Mouse (Mus musculus): Measurements from ENCODE around the gene Aspdh. TPM values are rescaled to one million over a fixed set of nuclear protein-coding genes. Genes with fewer than 3 reads are reported as not detected.

Gene Aspdh
- polyA plus RNA-seq, 1 experiment, result 1.2 TPM

- no peaks in the 10 kb centered on the region for H3K27me3 ChIP-seq (ENCODE audit: control insufficient read depth, insufficient read depth, low read length)
- H3K27ac ChIP-seq (ENCODE audit: control insufficient read depth, insufficient read depth, low read depth, low read length), result no peak overlapping the region
- H3K36me3 ChIP-seq (ENCODE audit: control insufficient read depth, insufficient read depth, low read length), result no peaks in the 10 kb centered on the region
- TF ChIP-seq POLR2A (IDR thresholded peaks at IDR 0.05; ENCODE audit: control insufficient read depth, low read depth, low read length) (no peak), CTCF (IDR thresholded peaks at IDR 0.05; ENCODE audit: control insufficient read depth, insufficient read depth, insufficient replicate concordance, low read depth, low read length) (no peak)
- H3K4me3 ChIP-seq (ENCODE audit: control insufficient read depth, low read depth, low read length), result no peak overlapping the region
- H3K4me1 ChIP-seq (ENCODE audit: control insufficient read depth, insufficient read depth, low read length), result peaks cover 6% of the 10 kb centered on the region
These were observed 7.9 kb downstream of the Aspdh start for GRCm38 (mm10) chr7:44472961-44473646.

- H3K4me1 ChIP-seq (ENCODE audit: control insufficient read depth, insufficient read depth, low read length), result no peaks in the 10 kb centered on the region; the same call in 1 of the 2 replicates
These were observed 9.2 kb downstream of the Aspdh start for GRCm38 (mm10) chr7:44474419-44474818.

GRCm38 (mm10) chr7:44475046-44475614, 9.9 kb downstream of the Aspdh start:
- TF ChIP-seq CTCF (IDR thresholded peaks at IDR 0.05; ENCODE audit: control insufficient read depth, insufficient read depth, insufficient replicate concordance, low read depth, low read length), result no peak
- TF ChIP-seq POLR2A (IDR thresholded peaks at IDR 0.05; ENCODE audit: control insufficient read depth, low read depth, low read length), result no peak
- Histone ChIP-seq H3K4me3 (ENCODE audit: control insufficient read depth, low read depth, low read length) (no peak overlapping the region), H3K36me3 (ENCODE audit: control insufficient read depth, insufficient read depth, low read length) (no peaks in the 10 kb centered on the region), H3K27me3 (ENCODE audit: control insufficient read depth, insufficient read depth, low read length) (no peaks in the 10 kb centered on the region), H3K27ac (ENCODE audit: control insufficient read depth, insufficient read depth, low read depth, low read length) (no peak overlapping the region), H3K4me1 (ENCODE audit: control insufficient read depth, insufficient read depth, low read length) (no peaks in the 10 kb centered on the region; the same call in 1 of the 2 replicates)

More at GRCm38 (mm10) chr7:44474419-44474818, 9.2 kb downstream of the Aspdh start:
- TF ChIP-seq CTCF (IDR thresholded peaks at IDR 0.05; ENCODE audit: control insufficient read depth, insufficient read depth, insufficient replicate concordance, low read depth, low read length) (no peak), POLR2A (IDR thresholded peaks at IDR 0.05; ENCODE audit: control insufficient read depth, low read depth, low read length) (no peak)
- no peaks in the 10 kb centered on the region for H3K27me3 ChIP-seq (ENCODE audit: control insufficient read depth, insufficient read depth, low read length)
- H3K4me3 ChIP-seq (ENCODE audit: control insufficient read depth, low read depth, low read length), result no peak overlapping the region
- H3K27ac ChIP-seq (ENCODE audit: control insufficient read depth, insufficient read depth, low read depth, low read length), result no peak overlapping the region
- no peaks in the 10 kb centered on the region for H3K36me3 ChIP-seq (ENCODE audit: control insufficient read depth, insufficient read depth, low read length)

GRCm38 (mm10) chr7:44482836-44483435, 17.7 kb downstream of the Aspdh start:
- no peak for TF ChIP-seq POLR2A (IDR thresholded peaks at IDR 0.05; ENCODE audit: control insufficient read depth, low read depth, low read length)
- no peak for TF ChIP-seq CTCF (IDR thresholded peaks at IDR 0.05; ENCODE audit: control insufficient read depth, insufficient read depth, insufficient replicate concordance, low read depth, low read length)
- H3K27me3 ChIP-seq (ENCODE audit: control insufficient read depth, insufficient read depth, low read length), result no peaks in the 10 kb centered on the region
- H3K4me1 ChIP-seq (ENCODE audit: control insufficient read depth, insufficient read depth, low read length), result no peaks in the 10 kb centered on the region
- no peaks in the 10 kb centered on the region for H3K36me3 ChIP-seq (ENCODE audit: control insufficient read depth, insufficient read depth, low read length)
- H3K4me3 ChIP-seq (ENCODE audit: control insufficient read depth, low read depth, low read length), result no peak overlapping the region
- H3K27ac ChIP-seq (ENCODE audit: control insufficient read depth, insufficient read depth, low read depth, low read length), result no peak overlapping the region

GRCm38 (mm10) chr7:44484109-44484508, 18.9 kb downstream of the Aspdh start:
- TF ChIP-seq CTCF (IDR thresholded peaks at IDR 0.05; ENCODE audit: control insufficient read depth, insufficient read depth, insufficient replicate concordance, low read depth, low read length) (no peak), POLR2A (IDR thresholded peaks at IDR 0.05; ENCODE audit: control insufficient read depth, low read depth, low read length) (no peak)
- H3K36me3 ChIP-seq (ENCODE audit: control insufficient read depth, insufficient read depth, low read length), result no peaks in the 10 kb centered on the region
- H3K4me1 ChIP-seq (ENCODE audit: control insufficient read depth, insufficient read depth, low read length), result no peaks in the 10 kb centered on the region
- no peak overlapping the region for H3K27ac ChIP-seq (ENCODE audit: control insufficient read depth, insufficient read depth, low read depth, low read length)
- H3K27me3 ChIP-seq (ENCODE audit: control insufficient read depth, insufficient read depth, low read length), result no peaks in the 10 kb centered on the region
- no peak overlapping the region for H3K4me3 ChIP-seq (ENCODE audit: control insufficient read depth, low read depth, low read length)

- TF ChIP-seq CTCF (IDR thresholded peaks at IDR 0.05; ENCODE audit: control insufficient read depth, insufficient read depth, insufficient replicate concordance, low read depth, low read length), result peak; percentile 86; the same call in 1 of the 2 replicates
- no peak for TF ChIP-seq POLR2A (IDR thresholded peaks at IDR 0.05; ENCODE audit: control insufficient read depth, low read depth, low read length)
- Histone ChIP-seq H3K27me3 (ENCODE audit: control insufficient read depth, insufficient read depth, low read length) (no peaks in the 10 kb centered on the region), H3K27ac (ENCODE audit: control insufficient read depth, insufficient read depth, low read depth, low read length) (no peak overlapping the region), H3K36me3 (ENCODE audit: control insufficient read depth, insufficient read depth, low read length) (no peaks in the 10 kb centered on the region), H3K4me3 (ENCODE audit: control insufficient read depth, low read depth, low read length) (no peak overlapping the region), H3K4me1 (ENCODE audit: control insufficient read depth, insufficient read depth, low read length) (no peaks in the 10 kb centered on the region)
These were observed 19.8 kb downstream of the Aspdh start for GRCm38 (mm10) chr7:44484841-44485571.

Data from testis, adult 2 months (tissue).